ENCODE assay signal across 8 mouse cellular contexts in genomic region chr5:73489915-73490314, GRCm38 (mm10). TPM values are rescaled to one million over a fixed set of nuclear protein-coding genes. Genes with fewer than 3 reads are reported as not detected.
A peak's percentile ranks its signal among the peaks of the same experiment; 100 is the strongest.
DNase-seq lines count a peak whose midpoint lies in the region; ATAC-seq and TF ChIP-seq lines count a peak whose summit lies in the region.

No protein-coding gene starts in this region.

- no peaks in the 10 kb centered on the region for H3K9me3 ChIP-seq in embryonic facial prominence, embryonic 13.5 days
- no peaks in the 10 kb centered on the region for H3K9me3 ChIP-seq in kidney, postnatal 0 days (replicated peaks; ENCODE audit: low read length)
- no peaks in the 10 kb centered on the region for H3K9me3 ChIP-seq in neural tube, embryonic 12.5 days

- no peak for TF ChIP-seq CTCF in kidney, adult 2 months (conservative IDR thresholded peaks at IDR 0.05; ENCODE audit: insufficient read depth, insufficient read length, low read depth, low read length)
- TF ChIP-seq CTCF in kidney, postnatal 0 days (IDR thresholded peaks at IDR 0.05; ENCODE audit: low read depth), result no peak

- H3K27ac ChIP-seq in kidney, adult 2 months (ENCODE audit: insufficient read depth, low read depth, low read length), result peak overlapping the region; percentile 63
- peak overlapping the region; percentile 85 for H3K27ac ChIP-seq in embryonic facial prominence, embryonic 13.5 days
- peak overlapping the region; percentile 84 for H3K27ac ChIP-seq in kidney, postnatal 0 days
- H3K27ac ChIP-seq in neural tube, embryonic 12.5 days, result no peak overlapping the region

- peak overlapping the region; percentile 84 for H3K4me2 ChIP-seq in embryonic facial prominence, embryonic 13.5 days
- peak overlapping the region; percentile 97 for H3K4me2 ChIP-seq in kidney, postnatal 0 days (ENCODE audit: low read length)
- H3K4me2 ChIP-seq in neural tube, embryonic 12.5 days (replicated peaks), result peak overlapping the region; percentile 96

- DNase-seq in kidney, adult 2 months, result no peak
- no peak for DNase-seq in kidney, adult 8-10 months
- DNase-seq in Muller cell, postnatal 12 days (ENCODE audit: inconsistent ontology term), result peak; percentile 35
- peak; percentile 15 for DNase-seq in kidney, postnatal 0 days (ENCODE audit: low spot score)
- DNase-seq in ovary, postnatal 10 days (ENCODE audit: low spot score), result no peak
- no peak for DNase-seq in spleen, postnatal 14 days (ENCODE audit: low spot score in 2 of 2)

- peak overlapping the region; percentile 78 for H3K9ac ChIP-seq in embryonic facial prominence, embryonic 13.5 days
- peak overlapping the region; percentile 65 for H3K9ac ChIP-seq in kidney, postnatal 0 days (ENCODE audit: low read depth, low read length)
- H3K9ac ChIP-seq in neural tube, embryonic 12.5 days, result peak overlapping the region; percentile 64

- H3K27me3 ChIP-seq in kidney, adult 2 months (replicated peaks; ENCODE audit: control insufficient read depth, insufficient read depth, low read length), result no peaks in the 10 kb centered on the region
- no peaks in the 10 kb centered on the region for H3K27me3 ChIP-seq in embryonic facial prominence, embryonic 13.5 days
- H3K27me3 ChIP-seq in kidney, postnatal 0 days (ENCODE audit: insufficient read depth, low read length), result no peaks in the 10 kb centered on the region
- H3K27me3 ChIP-seq in neural tube, embryonic 12.5 days (replicated peaks), result no peaks in the 10 kb centered on the region

- H3K4me3 ChIP-seq in kidney, adult 2 months (ENCODE audit: insufficient read depth, low read depth, low read length), result peak overlapping the region; percentile 33
- H3K4me3 ChIP-seq in embryonic facial prominence, embryonic 13.5 days, result peak overlapping the region; percentile 82
- H3K4me3 ChIP-seq in kidney, postnatal 0 days (replicated peaks; ENCODE audit: low read depth, low read length), result peak overlapping the region; percentile 91
- peak overlapping the region; percentile 88 for H3K4me3 ChIP-seq in neural tube, embryonic 12.5 days

- 9% methylated on average over 14 of the region's 14 CpGs for WGBS in kidney, adult 2 months
- 4% methylated on average over 14 of the region's 14 CpGs for WGBS in embryonic facial prominence, embryonic 13.5 days
- WGBS in kidney, postnatal 0 days, result 3% methylated on average over 14 of the region's 14 CpGs
- WGBS in neural tube, embryonic 12.5 days, result 6% methylated on average over 14 of the region's 14 CpGs

- H3K4me1 ChIP-seq in kidney, adult 2 months (ENCODE audit: control insufficient read depth, insufficient read depth, low read length), result peaks cover 5% of the 10 kb centered on the region
- H3K4me1 ChIP-seq in embryonic facial prominence, embryonic 13.5 days, result peaks cover 7% of the 10 kb centered on the region
- 0 out of 2 replicates have a peak, but pooled peaks cover 6% of the 10 kb centered on the region for H3K4me1 ChIP-seq in kidney, postnatal 0 days (replicated peaks; ENCODE audit: insufficient read depth, low read length)
- H3K4me1 ChIP-seq in neural tube, embryonic 12.5 days, result peaks cover 8% of the 10 kb centered on the region

- TF ChIP-seq POLR2A in kidney, adult 2 months (IDR thresholded peaks at IDR 0.05; ENCODE audit: low read depth, low read length), result no peak

- no peaks in the 10 kb centered on the region for H3K36me3 ChIP-seq in kidney, adult 2 months (ENCODE audit: control insufficient read depth, insufficient read depth, low read length)
- H3K36me3 ChIP-seq in embryonic facial prominence, embryonic 13.5 days, result no peaks in the 10 kb centered on the region
- H3K36me3 ChIP-seq in kidney, postnatal 0 days (ENCODE audit: insufficient read depth, low read length), result no peaks in the 10 kb centered on the region
- no peaks in the 10 kb centered on the region for H3K36me3 ChIP-seq in neural tube, embryonic 12.5 days

- ATAC-seq in embryonic facial prominence, embryonic 13.5 days (ENCODE audit: insufficient number of reproducible peaks, insufficient read depth, low FRiP score, low TSS enrichment, low read depth), result no peak
- ATAC-seq in kidney, postnatal 0 days (replicated peaks; ENCODE audit: low FRiP score, low read depth), result no peak
- no peak for ATAC-seq in neural tube, embryonic 12.5 days (ENCODE audit: low FRiP score, low read depth)

RNA-seq across cellular contexts. Expression of gene Dcun1d4, which starts 9.1 kb away (rescaled TPM):
- polyA plus RNA-seq in kidney, adult 2 months (2012; rRNA removed), result 12.3 and 14.2 TPM in 2 replicates
- 28.6 and 30.8 TPM in 2 replicates for polyA plus RNA-seq in embryonic facial prominence, embryonic 13.5 days (2015; fragmentation: Nextera tagmentation; extraction: Ambion mirVana)
- 22.0 and 23.8 TPM in 2 replicates for polyA plus RNA-seq in kidney, postnatal 0 days (2015; fragmentation: Nextera tagmentation; extraction: Ambion mirVana)
- polyA plus RNA-seq in neural tube, embryonic 12.5 days (2016; fragmentation: Nextera tagmentation; extraction: Ambion mirVana), result 59.2 and 61.2 TPM in 2 replicates

Comparison
In these comparisons a context has a peak if more than half of its experiments do, and no peak if none do; other contexts are left out.
1. DNase-seq: peak in Muller cell, postnatal 12 days (single experiment) and kidney, postnatal 0 days (single experiment); none in kidney, adult 2 months (single experiment), kidney, adult 8-10 months (0 of 2), ovary, postnatal 10 days (single experiment) and spleen, postnatal 14 days (0 of 2).
2. H3K4me3 ChIP-seq: peak in every context shown above with its lines; median percentile 91 in kidney, postnatal 0 days; 88 in neural tube, embryonic 12.5 days; 82 in embryonic facial prominence, embryonic 13.5 days; 33 in kidney, adult 2 months.
3. Peak in every context shown above with its lines, with median percentiles within 50 percentile points of each other: H3K4me2 ChIP-seq and H3K9ac ChIP-seq.